Mouse (Mus musculus) erythroblast, adult 5-6 weeks (primary cell): Measurements from ENCODE around the gene Hes1. TPM values are rescaled to one million over a fixed set of nuclear protein-coding genes. Genes with fewer than 3 reads are reported as not detected.

ENCODE experiments used
- ATAC-seq: replicated peaks from 2 replicates; pipeline ENCODE4 v1.8.0; 2016; ENCODE audit warnings: moderate number of reproducible peaks, mild to moderate bottlenecking, moderate TSS enrichment, inconsistent platforms; ENCODE audit not compliant: poor library complexity, low FRiP score, severe bottlenecking
- total RNA-seq, 2 experiments: library from RNA; stranded (forward) in 1 of 2; stranded (reverse) in 1 of 2; fragments of 150-400 nt in 1 of 2; fragments of 200-764, 138-1000 nt in 1 of 2; gene quantifications; 2 replicates each; pipeline versions ENCODE4 v1.2.3 to v1.2.4; 2015 to 2017; ENCODE audit warnings: low replicate concordance in 2 of 2

Gene Hes1
- total RNA-seq, 2 experiments from 2014 or later, result 0.26 TPM; not detected in 1

- ATAC-seq, result no peak
These were observed 16.8 kb upstream of the Hes1 start for GRCm38 (mm10) chr16:30047421-30047831.

DNA sequence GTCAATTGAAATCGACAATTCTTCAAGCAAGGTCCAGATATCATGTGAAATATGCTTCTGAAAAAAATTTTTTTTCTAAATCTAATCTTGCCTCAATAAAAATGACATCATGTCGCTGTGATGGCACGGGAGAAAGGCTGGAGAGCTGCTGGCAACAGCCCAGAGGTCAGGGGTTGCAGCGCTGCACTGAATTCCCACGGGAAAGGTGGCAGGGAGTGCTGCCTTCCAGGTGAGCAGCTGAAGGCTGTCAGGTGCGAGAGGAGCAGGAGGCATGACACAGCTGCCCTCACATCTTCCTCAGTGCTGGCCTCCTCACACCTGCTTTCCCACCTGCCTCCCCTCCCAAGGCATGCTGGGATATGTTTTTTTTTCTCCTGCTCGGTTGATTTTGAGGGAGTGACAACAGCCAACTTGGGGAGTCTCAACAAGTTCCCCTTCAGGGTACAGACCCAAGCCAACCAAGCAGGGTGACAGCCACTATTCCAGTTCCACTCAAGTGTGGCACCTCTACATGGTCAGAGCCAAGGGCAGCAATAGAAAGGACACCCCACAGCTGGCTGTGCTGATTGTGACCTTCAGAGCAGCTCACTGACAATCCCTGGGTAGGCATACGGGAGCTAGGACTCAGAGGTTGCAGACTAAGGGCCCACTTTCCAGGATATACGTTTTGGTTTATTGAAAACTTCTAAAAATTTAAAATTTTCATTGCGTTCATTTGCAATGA, 13.3 kb upstream of the Hes1 start:
- ATAC-seq, result no peak

DNA sequence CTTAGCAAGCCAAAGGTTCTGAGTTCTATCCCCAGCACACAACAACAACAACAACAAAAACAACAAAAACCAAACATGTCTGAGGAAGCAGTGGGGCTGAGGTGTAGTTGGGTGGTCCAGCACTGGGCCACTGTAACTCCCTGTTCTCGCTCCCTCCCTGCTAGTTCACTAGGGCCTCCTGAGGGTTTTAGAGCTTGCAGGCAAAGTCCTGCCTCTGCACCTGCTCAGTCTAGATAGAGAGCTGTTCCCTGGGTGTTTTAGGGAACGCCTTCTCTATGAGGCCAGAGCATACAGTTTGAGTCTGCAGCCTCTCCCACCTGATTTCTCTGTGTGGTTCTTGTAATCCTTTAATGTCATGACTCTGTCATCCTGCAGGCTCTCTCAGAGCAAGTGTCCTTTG, 11.9 kb upstream of the Hes1 start:
- ATAC-seq, result no peak

GRCm38 (mm10) chr16:30052839-30053511, 11.2 kb upstream of the Hes1 start:
- ATAC-seq, result no peak

GRCm38 (mm10) chr16:30054541-30054940, 9.6 kb upstream of the Hes1 start:
- no peak for ATAC-seq

GRCm38 (mm10) chr16:30055361-30055889, 8.8 kb upstream of the Hes1 start:
- ATAC-seq, result no peak

- ATAC-seq, result no peak
These were observed 8.3 kb upstream of the Hes1 start for GRCm38 (mm10) chr16:30055927-30056326.

DNA sequence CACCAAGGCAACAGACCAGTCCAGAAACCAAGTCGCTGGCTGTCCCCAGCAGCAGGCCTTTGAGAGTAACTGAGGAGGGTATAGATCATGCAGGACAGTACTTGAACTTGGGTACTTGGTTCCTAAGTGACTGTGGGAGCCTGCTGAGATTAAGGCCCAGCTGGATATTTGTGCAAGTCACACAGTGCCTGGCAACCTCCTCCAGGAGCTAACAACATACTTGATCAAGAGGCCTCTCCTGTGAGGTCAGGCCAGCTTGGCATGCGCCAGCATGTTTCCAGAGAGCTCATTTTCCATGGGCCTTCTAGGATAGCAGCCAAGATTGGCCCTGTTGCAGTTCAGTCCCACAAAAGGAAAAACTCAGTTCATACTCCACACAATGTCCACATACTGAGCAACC, 7.3 kb upstream of the Hes1 start:
- no peak for ATAC-seq

- no peak for ATAC-seq
These were observed 5.0 kb upstream of the Hes1 start for GRCm38 (mm10) chr16:30058974-30059717.

- ATAC-seq, result no peak
These were observed 3.8 kb upstream of the Hes1 start for GRCm38 (mm10) chr16:30060412-30060811.

DNA sequence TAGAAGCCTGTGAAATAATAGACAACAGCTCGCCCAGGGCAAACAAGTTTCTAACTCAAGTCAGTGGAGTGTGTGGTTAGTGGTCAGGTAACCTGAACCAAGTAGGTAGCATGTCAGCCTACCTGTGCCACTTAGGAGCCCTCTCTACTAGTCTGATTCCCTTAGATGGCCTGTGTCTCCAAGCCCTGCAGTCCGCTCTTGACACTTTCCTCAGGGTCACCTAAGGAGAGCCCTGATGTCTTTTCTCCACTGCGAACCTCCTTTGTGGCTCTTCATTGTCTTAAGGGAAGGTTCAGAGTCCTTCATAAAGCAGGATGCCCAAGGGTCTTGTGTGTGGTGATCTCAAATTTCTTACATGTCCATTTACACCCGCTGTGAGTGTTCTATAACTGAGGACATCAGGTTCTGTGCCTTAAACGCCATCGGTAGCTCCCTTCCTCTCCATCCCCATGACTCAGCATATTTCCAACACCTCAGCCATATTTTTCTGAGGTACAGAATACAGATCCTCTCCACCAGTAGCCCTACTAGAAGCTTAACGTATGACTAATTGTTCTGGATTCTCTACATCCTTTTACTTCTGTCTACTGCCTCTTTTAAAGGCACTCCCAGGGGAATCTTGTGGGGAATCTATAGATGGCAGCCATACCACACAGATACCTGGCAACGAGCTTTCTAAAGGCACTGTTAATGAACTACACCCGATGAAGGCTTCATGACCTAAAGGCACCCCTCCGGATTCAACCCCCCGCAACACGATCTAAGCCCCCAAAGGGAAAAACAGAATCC, 1.7 kb upstream of the Hes1 start:
- no peak for ATAC-seq

DNA sequence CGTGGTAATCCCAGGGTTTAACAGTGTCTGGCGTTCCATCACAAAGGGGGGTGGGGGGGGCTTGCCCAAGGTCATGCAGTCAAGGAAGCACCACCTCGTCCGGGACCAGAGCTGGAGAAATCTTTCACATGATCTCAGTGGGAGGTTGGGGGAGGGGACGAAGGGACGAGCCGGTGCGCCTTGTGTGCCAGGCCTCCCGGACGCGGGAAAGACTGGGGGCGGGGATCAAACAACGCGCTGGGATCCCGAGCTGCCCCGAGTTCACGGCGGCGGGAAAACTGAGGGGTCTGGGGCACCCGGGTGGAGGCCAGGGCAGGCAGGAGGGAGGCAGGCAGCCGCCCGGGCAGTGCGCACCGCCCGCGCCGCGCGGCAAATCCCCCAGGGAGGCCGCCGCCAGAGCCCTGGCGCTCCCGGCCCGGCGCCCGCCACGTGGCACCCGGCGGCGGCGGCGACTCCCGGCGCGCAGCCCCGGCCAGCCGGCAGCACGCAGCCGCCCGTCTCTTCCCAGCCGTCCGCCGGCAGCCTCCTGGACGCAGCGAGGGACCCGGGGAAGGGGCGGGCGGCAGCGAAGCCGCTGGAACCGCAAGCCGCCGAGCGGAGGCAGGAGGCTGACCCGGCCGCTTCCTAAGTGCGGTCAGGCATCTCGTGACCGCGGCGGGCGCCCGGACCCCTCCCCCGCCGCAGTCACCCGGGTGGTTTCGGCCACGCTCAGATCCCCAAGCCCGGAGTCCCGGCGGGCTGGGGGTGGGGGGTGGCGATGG, 883 bp upstream of the Hes1 start:
- ATAC-seq, result no peak

DNA sequence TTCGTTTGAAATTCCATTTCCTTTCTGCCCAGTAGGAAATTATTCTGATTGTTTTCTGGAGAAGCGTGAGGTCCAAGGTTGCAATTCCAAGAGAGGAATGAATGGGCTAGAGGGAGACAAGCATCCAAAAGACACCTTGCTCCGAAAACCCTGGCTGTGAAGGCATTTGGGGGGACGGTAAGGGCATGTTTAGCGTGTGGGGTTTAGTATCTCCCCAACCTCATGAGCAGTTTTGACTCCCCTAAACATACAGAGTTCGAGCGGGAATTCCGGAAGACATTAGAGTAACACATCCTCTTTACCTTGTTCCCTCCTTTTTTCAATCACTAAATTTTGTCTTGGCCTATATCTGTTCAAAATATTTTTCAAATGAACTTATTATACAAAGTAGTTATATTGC, 429 bp downstream of the Hes1 start:
- ATAC-seq, result no peak

DNA sequence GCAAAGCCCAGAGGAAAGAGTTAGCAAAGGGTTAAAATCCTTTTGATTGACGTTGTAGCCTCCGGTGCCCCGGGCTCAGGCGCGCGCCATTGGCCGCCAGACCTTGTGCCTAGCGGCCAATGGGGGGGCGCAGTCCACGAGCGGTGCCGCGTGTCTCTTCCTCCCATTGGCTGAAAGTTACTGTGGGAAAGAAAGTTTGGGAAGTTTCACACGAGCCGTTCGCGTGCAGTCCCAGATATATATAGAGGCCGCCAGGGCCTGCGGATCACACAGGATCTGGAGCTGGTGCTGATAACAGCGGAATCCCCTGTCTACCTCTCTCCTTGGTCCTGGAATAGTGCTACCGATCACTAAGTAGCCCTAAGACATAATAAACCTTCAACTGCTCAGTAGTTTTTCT, 893 bp downstream of the Hes1 start:
- no peak for ATAC-seq

GRCm38 (mm10) chr16:30065537-30066183, 1.5 kb downstream of the Hes1 start:
- no peak for ATAC-seq

GRCm38 (mm10) chr16:30066184-30066851, 2.1 kb downstream of the Hes1 start:
- no peak for ATAC-seq

DNA sequence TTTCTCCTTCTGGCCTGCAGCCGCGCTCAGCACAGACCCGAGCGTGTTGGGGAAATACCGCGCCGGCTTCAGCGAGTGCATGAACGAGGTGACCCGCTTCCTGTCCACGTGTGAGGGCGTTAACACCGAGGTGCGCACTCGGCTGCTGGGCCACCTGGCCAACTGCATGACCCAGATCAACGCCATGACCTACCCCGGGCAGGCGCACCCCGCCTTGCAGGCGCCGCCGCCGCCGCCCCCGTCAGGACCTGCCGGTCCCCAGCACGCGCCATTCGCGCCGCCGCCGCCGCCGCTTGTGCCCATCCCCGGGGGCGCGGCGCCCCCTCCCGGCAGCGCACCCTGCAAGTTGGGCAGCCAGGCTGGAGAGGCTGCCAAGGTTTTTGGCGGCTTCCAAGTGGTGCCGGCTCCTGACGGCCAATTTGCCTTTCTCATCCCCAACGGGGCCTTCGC, 2.7 kb downstream of the Hes1 start:
- ATAC-seq, result no peak
